Mouse (Mus musculus) forebrain, embryonic 10.5 days (tissue): ENCODE results near the gene Camk2d. TPM values are rescaled to one million over a fixed set of nuclear protein-coding genes. Genes with fewer than 3 reads are reported as not detected.

Experiments used
- DNase-seq: peaks from one replicate; pipeline ENCODE4 v3.0.0-alpha.2; 2017; ENCODE audit warnings: low spot score; ENCODE audit errors: extremely low spot score
- H3K27ac ChIP-seq: fragments of 300-500 bp; sonication (generic); 2 replicates; pipeline ENCODE4 v1.5.1; 2016; ENCODE audit warnings: mild to moderate bottlenecking
- H3K27me3 ChIP-seq: fragments of 300-500 bp; sonication (generic); 2 replicates; pipeline ENCODE4 v1.6.1; 2016; ENCODE audit warnings: mild to moderate bottlenecking; ENCODE audit not compliant: poor library complexity, severe bottlenecking
- H3K36me3 ChIP-seq: fragments of 300-500 bp; sonication (generic); replicated peaks from 2 replicates; pipeline ENCODE4 v1.6.1; 2016; ENCODE audit warnings: mild to moderate bottlenecking, moderate library complexity
- H3K4me1 ChIP-seq: fragments of 300-500 bp; sonication (generic); 2 replicates; pipeline ENCODE4 v1.6.1; 2016
- H3K4me3 ChIP-seq: fragments of 300-500 bp; sonication (generic); 2 replicates; pipeline ENCODE4 v1.5.1; 2016; ENCODE audit warnings: mild to moderate bottlenecking, moderate library complexity
- H3K9me3 ChIP-seq: fragments of 300-500 bp; sonication (generic); 2 replicates; pipeline ENCODE4 v1.6.1; 2016; ENCODE audit warnings: mild to moderate bottlenecking, moderate library complexity
- WGBS: fragments of 180-500 bp; shearing (Covaris S2); methylation state at CpG from one replicate; pipeline ENCODE4 v1.1.7; 2016; 5-methylcytosine and 5-hydroxymethylcytosine counted together
- polyA plus RNA-seq: library from polyadenylated mRNA; unstranded; fragments of >200 nt; fragmentation: Nextera tagmentation; extraction: Ambion mirVana; gene quantifications from 2 replicates; pipeline ENCODE4 v1.2.1, GENCODE M21; 2016

Camk2d gene
- polyA plus RNA-seq, 1 experiment from 2014 or later, result 10.3 TPM

DNA sequence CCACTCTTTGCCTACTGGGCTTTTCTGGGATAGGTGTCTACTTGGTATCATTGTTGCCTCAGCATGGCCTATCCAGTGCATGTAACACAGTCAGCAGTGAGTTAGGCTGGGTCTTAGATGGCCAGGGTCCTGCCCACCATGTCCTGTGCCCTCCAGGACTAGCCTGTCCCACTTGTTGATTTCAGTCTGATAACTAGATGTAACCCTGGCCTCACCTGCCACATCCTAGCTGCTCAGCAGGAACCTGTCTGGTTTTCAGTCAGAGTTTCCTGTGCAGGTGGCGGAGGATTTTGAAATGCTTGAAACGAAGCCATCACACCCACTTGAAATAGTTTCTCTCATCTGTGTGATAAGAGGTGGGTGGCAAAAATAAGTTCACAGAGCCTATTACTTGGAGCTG is 64.5 kb downstream of the Camk2d start:
- Histone ChIP-seq H3K4me1 (peaks cover 18% of the 10 kb centered on the region), H3K36me3 (no peaks in the 10 kb centered on the region), H3K27ac (no peak overlapping the region), H3K9me3 (no peaks in the 10 kb centered on the region), H3K27me3 (no peaks in the 10 kb centered on the region), H3K4me3 (no peak overlapping the region)
- WGBS, result 92% methylated on average over 2 of the region's 2 CpGs
- no peak for DNase-seq

DNA sequence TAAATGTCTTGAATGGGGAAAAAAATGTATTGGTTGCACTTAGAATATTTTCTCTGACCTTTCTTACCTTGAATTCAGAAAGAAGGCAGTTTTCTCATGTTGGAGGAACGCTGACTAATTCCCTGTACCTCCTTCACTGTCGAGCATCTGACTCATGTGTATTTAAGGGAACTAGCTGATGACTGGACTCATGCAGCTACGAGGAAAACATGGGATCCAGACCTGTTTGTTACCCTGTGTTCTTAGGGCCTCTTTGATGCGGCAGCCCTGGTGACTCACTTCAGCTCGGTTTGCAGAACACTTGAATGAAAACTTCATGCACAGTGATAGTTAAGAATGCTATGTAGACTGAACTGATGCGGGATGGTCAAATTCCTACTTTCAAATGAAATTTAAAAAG is 64.9 kb downstream of the Camk2d start:
- Histone ChIP-seq H3K9me3 (no peaks in the 10 kb centered on the region), H3K4me1 (peaks cover 14% of the 10 kb centered on the region), H3K4me3 (no peak overlapping the region), H3K27ac (no peak overlapping the region), H3K36me3 (no peaks in the 10 kb centered on the region), H3K27me3 (no peaks in the 10 kb centered on the region)
- WGBS, result 93% methylated on average over 6 of the region's 6 CpGs
- no peak for DNase-seq

DNA sequence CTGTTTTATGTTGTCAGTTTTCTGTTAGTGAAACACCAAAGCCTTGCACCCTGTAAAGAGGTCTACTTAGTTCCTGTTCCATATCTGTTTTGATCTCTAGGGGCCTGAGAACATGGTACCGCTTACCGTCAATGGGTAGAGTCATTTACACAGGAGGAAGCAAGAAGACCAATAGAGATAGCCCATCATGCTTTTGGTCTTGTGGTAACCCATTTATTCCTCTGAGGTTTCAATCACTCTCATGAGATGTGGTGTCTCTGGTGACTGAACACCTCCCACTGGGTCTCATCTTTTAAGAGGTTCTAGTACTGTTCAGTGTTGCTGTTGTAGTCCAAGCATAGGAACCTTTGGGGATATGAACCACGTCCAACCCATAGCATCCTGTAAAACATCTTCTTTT is 65.8 kb downstream of the Camk2d start:
- 96% methylated on average over 3 of the region's 3 CpGs for WGBS
- no peaks in the 10 kb centered on the region for H3K36me3 ChIP-seq
- no peak overlapping the region for H3K27ac ChIP-seq
- H3K4me1 ChIP-seq, result peaks cover 6% of the 10 kb centered on the region; the same call in 1 of the 2 replicates
- DNase-seq, result no peak
- H3K4me3 ChIP-seq, result no peak overlapping the region
- H3K9me3 ChIP-seq, result no peaks in the 10 kb centered on the region
- no peaks in the 10 kb centered on the region for H3K27me3 ChIP-seq

DNA sequence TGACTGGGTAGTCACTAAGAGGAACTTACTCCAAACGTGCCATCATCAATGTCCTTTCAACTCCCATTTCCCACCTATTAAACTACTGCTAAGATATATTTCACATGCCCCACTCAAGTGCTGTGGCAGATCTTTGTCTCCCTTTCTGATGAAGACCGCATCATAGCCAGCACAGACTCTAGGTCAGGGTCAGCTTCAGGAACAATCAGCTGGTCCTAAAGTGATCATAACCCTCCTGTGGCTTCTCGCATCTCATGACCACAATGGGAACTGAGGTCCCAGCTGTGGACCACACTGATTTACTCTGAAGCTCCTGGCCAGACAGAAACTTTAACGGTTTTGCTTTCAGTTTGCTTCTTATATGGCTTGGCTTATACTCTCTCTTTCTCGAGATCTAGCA is 67.3 kb downstream of the Camk2d start:
- Histone ChIP-seq H3K36me3 (no peaks in the 10 kb centered on the region), H3K4me3 (no peak overlapping the region), H3K27me3 (no peaks in the 10 kb centered on the region), H3K4me1 (peaks cover 19% of the 10 kb centered on the region), H3K27ac (no peak overlapping the region), H3K9me3 (no peaks in the 10 kb centered on the region)
- no peak for DNase-seq
- 81% methylated on average over 5 of the region's 5 CpGs for WGBS

DNA sequence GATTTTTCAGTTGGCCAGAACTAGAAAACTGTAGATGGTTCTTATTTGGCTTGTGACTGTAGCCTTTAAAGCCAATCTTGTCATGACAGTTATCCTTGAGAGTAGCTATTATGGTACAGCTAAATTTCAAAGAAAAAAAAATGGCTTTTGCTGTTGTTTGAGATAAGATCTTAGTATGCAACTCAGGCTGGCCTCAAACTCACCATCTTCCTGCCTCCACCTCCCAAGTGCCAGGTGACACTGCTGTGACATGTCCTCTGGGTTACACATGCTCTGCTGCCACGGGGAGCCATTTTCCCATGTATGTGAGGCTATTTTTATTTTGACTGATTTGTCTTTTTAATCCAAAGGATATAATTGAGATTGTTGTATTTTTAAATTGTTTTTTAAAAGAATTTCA is 69.8 kb downstream of the Camk2d start:
- Histone ChIP-seq H3K9me3 (no peaks in the 10 kb centered on the region), H3K4me3 (no peak overlapping the region), H3K36me3 (no peaks in the 10 kb centered on the region), H3K4me1 (peaks cover 32% of the 10 kb centered on the region), H3K27ac (no peak overlapping the region), H3K27me3 (no peaks in the 10 kb centered on the region)
- 91% methylated on average over 1 of the region's 1 CpGs for WGBS
- no peak for DNase-seq

DNA sequence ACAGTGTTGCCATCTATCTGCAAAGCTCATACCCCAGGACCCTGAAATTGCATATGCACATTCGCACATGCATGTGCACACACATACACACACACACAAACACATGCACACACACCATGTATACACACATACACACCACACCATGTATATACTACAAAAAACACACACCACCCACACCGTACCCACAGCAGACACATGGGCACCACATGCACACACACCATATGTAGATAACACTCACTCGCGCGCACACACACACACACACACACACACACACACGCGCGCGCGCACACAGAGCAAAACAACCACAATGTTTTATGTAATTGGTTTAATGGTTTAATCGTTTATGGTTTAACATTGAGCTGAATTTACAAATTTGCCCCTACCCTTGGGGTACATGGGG is 70.9 kb downstream of the Camk2d start:
- WGBS, result 97% methylated on average over 11 of the region's 11 CpGs
- no peaks in the 10 kb centered on the region for H3K27me3 ChIP-seq

DNA sequence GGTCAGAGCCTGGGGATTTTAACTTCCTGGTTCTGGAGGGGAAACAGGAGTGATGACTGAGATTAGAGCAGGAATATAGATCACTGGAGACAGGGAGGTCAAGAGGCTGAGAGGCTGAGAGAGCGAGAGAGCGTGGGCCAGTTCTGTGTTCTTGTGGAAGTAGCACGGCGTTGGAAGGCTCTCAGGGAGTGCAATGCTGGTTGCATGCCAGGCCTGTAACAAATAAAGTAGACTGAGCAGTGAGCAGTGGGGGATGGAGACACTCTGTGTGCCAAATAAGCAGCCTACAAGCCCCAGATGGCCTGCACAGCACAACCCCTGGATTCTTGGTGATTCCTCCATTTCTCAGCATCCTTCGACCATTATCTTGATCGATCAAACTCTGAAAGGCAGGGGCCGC is 71.3 kb downstream of the Camk2d start:
- Histone ChIP-seq H3K4me1 (peaks cover 47% of the 10 kb centered on the region), H3K9me3 (no peaks in the 10 kb centered on the region), H3K27ac (no peak overlapping the region), H3K36me3 (no peaks in the 10 kb centered on the region), H3K27me3 (no peaks in the 10 kb centered on the region), H3K4me3 (no peak overlapping the region)
- DNase-seq, result no peak
- 81% methylated on average over 7 of the region's 7 CpGs for WGBS

More for the DNA sequence above, 70.9 kb downstream of the Camk2d start:
- Histone ChIP-seq H3K27ac (no peak overlapping the region), H3K9me3 (no peaks in the 10 kb centered on the region), H3K4me1 (peaks cover 43% of the 10 kb centered on the region), H3K36me3 (no peaks in the 10 kb centered on the region), H3K4me3 (no peak overlapping the region)
- no peak for DNase-seq

DNA sequence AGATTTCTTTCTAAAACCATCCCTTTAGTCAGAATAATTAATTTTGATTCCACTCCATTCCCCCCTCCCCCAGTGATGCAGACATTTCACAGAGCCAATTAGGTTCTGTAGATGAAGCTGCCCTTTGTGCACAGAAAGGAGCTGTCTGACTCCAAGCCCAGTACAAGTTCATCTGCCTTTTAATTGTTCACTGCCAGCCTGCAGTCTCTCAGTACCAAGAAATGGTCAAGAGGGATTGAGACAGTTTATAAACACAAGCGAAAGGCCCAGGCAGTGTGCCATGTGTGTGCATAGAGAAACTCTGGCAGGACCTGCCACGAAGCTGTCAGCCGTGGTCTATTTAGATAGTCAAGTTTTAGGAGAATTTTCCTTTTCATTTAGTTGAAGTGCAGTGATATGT is 72.0 kb downstream of the Camk2d start:
- Histone ChIP-seq H3K9me3 (no peaks in the 10 kb centered on the region), H3K4me1 (peaks cover 49% of the 10 kb centered on the region), H3K4me3 (no peak overlapping the region), H3K27me3 (no peaks in the 10 kb centered on the region), H3K36me3 (no peaks in the 10 kb centered on the region), H3K27ac (no peak overlapping the region)
- DNase-seq, result no peak
- WGBS, result 87% methylated on average over 3 of the region's 3 CpGs

DNA sequence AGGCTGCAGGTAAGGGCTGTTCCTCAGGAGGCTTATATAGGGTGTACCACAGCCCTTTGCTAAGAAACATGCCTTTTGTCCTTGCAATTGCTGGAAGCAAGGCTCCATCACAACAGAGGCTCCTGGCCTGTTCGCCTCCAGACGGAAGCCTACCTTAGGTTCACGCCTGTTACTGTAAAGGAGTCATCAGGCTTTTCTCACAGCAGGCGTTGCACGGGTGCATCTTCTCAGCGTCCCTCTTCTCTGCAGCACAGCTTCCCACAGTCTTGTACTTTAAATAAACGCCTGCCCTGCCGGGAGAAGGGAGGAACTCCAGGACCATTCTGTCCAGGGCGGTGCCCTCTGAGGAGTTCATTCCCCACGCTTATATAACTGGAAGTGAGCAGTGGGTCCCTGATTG is 72.6 kb downstream of the Camk2d start:
- H3K4me3 ChIP-seq, result no peak overlapping the region
- H3K27me3 ChIP-seq, result no peaks in the 10 kb centered on the region
- H3K36me3 ChIP-seq, result no peaks in the 10 kb centered on the region
- no peaks in the 10 kb centered on the region for H3K9me3 ChIP-seq
- H3K4me1 ChIP-seq, result peaks cover 49% of the 10 kb centered on the region
- no peak overlapping the region for H3K27ac ChIP-seq
- WGBS, result 65% methylated on average over 10 of the region's 10 CpGs
- no peak for DNase-seq

DNA sequence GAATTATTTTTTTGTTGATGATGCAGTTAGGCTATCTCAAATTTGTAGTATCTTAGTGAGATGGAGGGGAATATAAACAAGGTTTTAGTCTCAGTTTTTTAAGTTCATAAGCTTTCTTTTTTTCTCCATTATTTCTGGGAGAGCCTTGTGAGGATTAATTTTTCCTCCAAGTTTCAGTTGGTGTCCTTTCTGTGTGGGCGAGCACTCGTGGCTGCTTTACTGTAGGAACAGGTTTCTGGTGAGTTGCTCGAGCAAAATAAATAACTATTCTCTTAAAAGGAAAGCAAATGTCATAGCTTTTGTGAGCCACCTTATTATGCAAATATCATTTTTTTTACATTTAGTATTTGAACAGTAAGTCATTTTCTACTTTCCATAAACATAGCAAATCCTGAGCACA is 74.3 kb downstream of the Camk2d start:
- Histone ChIP-seq H3K9me3 (no peaks in the 10 kb centered on the region), H3K4me1 (peaks cover 49% of the 10 kb centered on the region), H3K36me3 (no peaks in the 10 kb centered on the region), H3K27ac (no peak overlapping the region), H3K4me3 (no peak overlapping the region), H3K27me3 (no peaks in the 10 kb centered on the region)
- WGBS, result 80% methylated on average over 3 of the region's 3 CpGs
- no peak for DNase-seq

DNA sequence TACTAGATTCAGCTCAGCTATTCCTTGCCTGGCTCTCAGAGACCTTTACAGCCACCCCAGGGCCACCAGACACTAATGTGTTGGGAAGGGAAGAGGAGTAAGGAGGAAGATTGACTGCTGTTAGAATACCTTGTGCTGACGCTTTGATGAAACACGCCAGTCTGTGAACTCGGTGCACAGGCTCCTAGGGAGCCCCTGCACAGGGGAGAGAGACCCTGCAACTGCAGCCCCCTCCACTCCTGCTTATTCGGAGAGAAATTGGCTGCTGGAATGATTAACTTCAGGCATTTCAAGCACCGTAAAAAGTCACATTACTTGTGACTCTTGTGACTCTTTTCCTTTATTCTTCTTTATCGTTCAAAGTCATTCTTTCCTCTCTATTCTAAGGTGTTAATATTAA is 75.2 kb downstream of the Camk2d start:
- no peaks in the 10 kb centered on the region for H3K36me3 ChIP-seq
- H3K9me3 ChIP-seq, result no peaks in the 10 kb centered on the region
- no peaks in the 10 kb centered on the region for H3K27me3 ChIP-seq
- no peak for DNase-seq
- H3K4me1 ChIP-seq, result peaks cover 49% of the 10 kb centered on the region
- no peak overlapping the region for H3K4me3 ChIP-seq
- peak overlapping the region; percentile 20; the same call in 1 of the 2 replicates for H3K27ac ChIP-seq
- WGBS, result 75% methylated on average over 6 of the region's 6 CpGs

DNA sequence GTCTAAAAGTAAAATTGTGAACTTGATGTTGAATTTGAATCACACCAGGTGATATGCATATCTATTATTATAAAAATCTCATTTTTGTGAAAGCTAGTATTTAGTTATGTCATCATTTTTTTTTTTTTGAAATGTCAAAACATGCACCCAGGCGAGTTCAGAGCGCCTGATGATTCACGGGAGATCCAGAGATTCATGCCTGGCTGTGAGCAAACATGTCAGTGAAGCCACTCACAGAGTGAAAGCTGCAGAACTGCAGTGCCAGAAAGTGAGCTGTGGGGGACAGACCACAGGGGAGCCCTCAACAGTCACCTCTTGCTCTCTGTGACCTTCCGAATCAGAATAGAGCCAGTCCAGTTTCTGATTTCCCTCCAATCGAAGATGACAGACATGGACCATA is 84.9 kb downstream of the Camk2d start:
- H3K27me3 ChIP-seq, result no peaks in the 10 kb centered on the region
- WGBS, result 90% methylated on average over 5 of the region's 5 CpGs
- no peak overlapping the region for H3K4me3 ChIP-seq
- no peak for DNase-seq
- H3K27ac ChIP-seq, result no peak overlapping the region
- no peaks in the 10 kb centered on the region for H3K36me3 ChIP-seq
- H3K4me1 ChIP-seq, result peaks cover 8% of the 10 kb centered on the region
- no peaks in the 10 kb centered on the region for H3K9me3 ChIP-seq

DNA sequence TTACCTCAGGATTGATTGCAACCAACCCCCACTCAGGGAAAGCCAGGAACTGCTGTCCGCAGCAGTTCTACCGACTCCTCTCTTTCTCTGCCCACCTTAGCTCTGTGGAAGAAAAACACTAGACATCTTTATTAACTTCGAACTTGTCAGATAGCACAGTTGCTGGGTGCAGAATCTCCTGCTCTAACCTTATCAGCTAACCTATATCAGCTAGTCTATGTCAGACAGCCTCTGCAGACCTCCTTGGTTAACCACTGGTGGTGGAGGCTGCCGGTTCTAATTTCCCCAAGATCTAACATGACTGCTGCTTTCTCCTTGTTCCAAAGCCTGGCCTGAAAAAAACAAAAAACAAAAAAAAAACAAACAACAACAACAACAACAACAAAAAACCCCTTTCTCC is 85.9 kb downstream of the Camk2d start:
- Histone ChIP-seq H3K36me3 (no peaks in the 10 kb centered on the region), H3K27me3 (no peaks in the 10 kb centered on the region), H3K27ac (no peak overlapping the region), H3K4me3 (no peak overlapping the region), H3K9me3 (no peaks in the 10 kb centered on the region), H3K4me1 (peaks cover 8% of the 10 kb centered on the region)
- no peak for DNase-seq
- 91% methylated on average over 4 of the region's 4 CpGs for WGBS

DNA sequence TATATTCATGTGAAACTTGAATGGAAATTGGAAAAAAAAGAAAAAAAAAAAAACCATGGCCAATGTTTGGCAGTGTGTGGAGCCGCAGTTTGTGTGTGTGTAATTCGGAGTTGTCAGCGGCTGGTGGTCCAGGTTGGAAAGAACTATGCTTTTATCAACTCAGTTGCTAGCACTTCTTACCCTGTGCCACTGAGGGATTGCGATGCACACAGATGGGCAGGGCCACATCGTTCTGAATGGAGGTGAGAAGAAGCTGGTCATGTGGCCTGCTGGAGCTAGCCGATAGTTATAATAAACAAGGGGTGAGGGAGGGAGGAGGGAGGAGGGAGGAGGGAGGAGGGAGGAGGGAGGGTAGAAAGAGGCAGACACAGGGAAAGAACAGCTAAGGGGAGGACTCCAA is 89.3 kb downstream of the Camk2d start:
- Histone ChIP-seq H3K9me3 (no peaks in the 10 kb centered on the region), H3K27me3 (no peaks in the 10 kb centered on the region), H3K4me1 (peaks cover 8% of the 10 kb centered on the region), H3K4me3 (no peak overlapping the region), H3K36me3 (no peaks in the 10 kb centered on the region), H3K27ac (no peak overlapping the region)
- 68% methylated on average over 6 of the region's 6 CpGs for WGBS
- DNase-seq, result no peak
